Mouse (Mus musculus): ENCODE measurements around the gene Xrn1. TPM values are rescaled to one million over a fixed set of nuclear protein-coding genes. Genes with fewer than 3 reads are reported as not detected.

Xrn1 gene
- total and polyA plus RNA-seq, 2 experiments from 2014 or later = 14.3 to 15.8 TPM

DNA sequence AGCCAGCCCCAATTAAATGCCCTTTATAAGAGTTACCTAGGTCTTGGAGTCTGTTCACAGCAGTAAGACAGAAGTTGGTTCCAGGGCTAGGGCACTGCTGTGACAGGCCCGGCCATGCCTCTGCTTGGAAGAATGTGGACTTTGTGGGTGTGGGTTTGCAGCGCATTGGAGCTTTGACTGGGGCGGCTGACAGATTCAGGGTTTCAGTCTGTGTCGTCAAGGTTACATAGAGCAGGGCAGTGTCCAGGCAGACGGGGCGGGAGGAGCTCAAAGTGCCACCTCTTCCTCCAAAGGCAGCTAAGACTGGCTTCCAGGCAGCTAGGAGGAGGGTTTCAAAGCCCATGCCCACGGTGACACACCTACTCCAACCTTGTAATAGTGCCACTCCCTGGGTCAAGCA, 49.9 kb downstream of the Xrn1 start:
- Histone ChIP-seq H3K4me2 (ENCODE audit: low read depth, low read length) (no peak overlapping the region), H3K36me3 (ENCODE audit: insufficient read depth, low read length) (peaks cover 57% of the 10 kb centered on the region), H3K9ac (replicated peaks; ENCODE audit: low read length) (no peak overlapping the region), H3K9me3 (ENCODE audit: low read length) (no peaks in the 10 kb centered on the region), H3K27ac (no peak overlapping the region), H3K4me1 (ENCODE audit: insufficient read depth, low read length) (no peaks in the 10 kb centered on the region), H3K27me3 (ENCODE audit: insufficient read depth, low read length) (no peaks in the 10 kb centered on the region), H3K4me3 (ENCODE audit: low read length) (no peak overlapping the region)
- 87% methylated on average over 7 of the region's 7 CpGs for WGBS
- no peak for TF ChIP-seq CTCF (IDR thresholded peaks at IDR 0.05; ENCODE audit: low read depth)
- no peak for ATAC-seq
- no peak for DNase-seq (ENCODE audit: low spot score)

DNA sequence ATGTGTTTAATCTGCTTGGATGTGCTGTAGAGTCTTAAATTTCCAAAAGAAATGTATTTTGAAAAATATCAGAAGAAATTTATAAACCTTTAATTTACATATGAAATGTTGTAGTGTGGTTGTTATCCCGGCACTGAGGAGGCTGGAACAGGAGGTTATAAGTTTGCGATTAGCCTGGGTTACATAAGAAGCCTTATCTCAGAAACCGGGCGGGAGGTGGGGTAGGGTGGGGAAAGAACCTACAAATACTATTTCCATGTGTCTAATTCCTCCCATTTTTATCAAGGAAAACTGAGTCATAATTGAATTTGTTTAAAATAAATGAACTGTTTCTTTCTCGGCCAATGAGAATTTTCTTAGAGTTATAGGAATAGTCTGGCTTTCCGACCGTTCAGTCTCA, 56.1 kb downstream of the Xrn1 start:
- Histone ChIP-seq H3K9me3 (ENCODE audit: low read length) (no peaks in the 10 kb centered on the region), H3K27me3 (ENCODE audit: insufficient read depth, low read length) (no peaks in the 10 kb centered on the region), H3K36me3 (ENCODE audit: insufficient read depth, low read length) (peaks cover 44% of the 10 kb centered on the region), H3K4me1 (ENCODE audit: insufficient read depth, low read length) (no peaks in the 10 kb centered on the region), H3K4me2 (ENCODE audit: low read depth, low read length) (no peak overlapping the region), H3K27ac (no peak overlapping the region), H3K4me3 (ENCODE audit: low read length) (no peak overlapping the region), H3K9ac (replicated peaks; ENCODE audit: low read length) (no peak overlapping the region)
- 97% methylated on average over 7 of the region's 7 CpGs for WGBS
- DNase-seq (ENCODE audit: low spot score) (no peak), ATAC-seq (no peak)
- TF ChIP-seq CTCF (IDR thresholded peaks at IDR 0.05; ENCODE audit: low read depth) = no peak

DNA sequence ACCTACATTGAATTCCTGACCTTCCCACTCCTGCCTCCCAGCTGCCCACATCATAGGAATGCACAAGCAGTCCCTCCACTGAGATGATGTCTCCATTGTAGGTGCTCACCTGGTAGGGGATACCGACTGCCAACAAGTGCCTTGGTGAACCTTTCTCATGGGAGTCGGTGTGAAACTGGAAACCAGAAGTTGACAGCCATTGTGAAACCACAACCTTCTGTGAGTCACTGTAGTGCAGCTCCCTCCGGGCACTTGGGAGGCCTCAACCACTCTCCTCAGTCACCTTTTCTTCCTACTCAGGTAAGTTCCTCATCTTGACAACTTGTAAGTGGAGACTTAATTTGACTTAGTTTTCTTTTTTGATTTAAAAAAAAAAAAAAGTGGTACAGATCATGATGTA, 69.4 kb downstream of the Xrn1 start:
- Histone ChIP-seq H3K36me3 (ENCODE audit: insufficient read depth, low read length) (peaks cover 44% of the 10 kb centered on the region), H3K4me1 (ENCODE audit: insufficient read depth, low read length) (no peaks in the 10 kb centered on the region), H3K9me3 (ENCODE audit: low read length) (no peaks in the 10 kb centered on the region), H3K4me2 (ENCODE audit: low read depth, low read length) (no peak overlapping the region), H3K4me3 (ENCODE audit: low read length) (no peak overlapping the region), H3K9ac (replicated peaks; ENCODE audit: low read length) (no peak overlapping the region), H3K27ac (no peak overlapping the region), H3K27me3 (ENCODE audit: insufficient read depth, low read length) (no peaks in the 10 kb centered on the region)
- 96% methylated on average over 3 of the region's 3 CpGs for WGBS
- DNase-seq (ENCODE audit: low spot score) = no peak
- ATAC-seq = no peak
- no peak for TF ChIP-seq CTCF (IDR thresholded peaks at IDR 0.05; ENCODE audit: low read depth)

DNA sequence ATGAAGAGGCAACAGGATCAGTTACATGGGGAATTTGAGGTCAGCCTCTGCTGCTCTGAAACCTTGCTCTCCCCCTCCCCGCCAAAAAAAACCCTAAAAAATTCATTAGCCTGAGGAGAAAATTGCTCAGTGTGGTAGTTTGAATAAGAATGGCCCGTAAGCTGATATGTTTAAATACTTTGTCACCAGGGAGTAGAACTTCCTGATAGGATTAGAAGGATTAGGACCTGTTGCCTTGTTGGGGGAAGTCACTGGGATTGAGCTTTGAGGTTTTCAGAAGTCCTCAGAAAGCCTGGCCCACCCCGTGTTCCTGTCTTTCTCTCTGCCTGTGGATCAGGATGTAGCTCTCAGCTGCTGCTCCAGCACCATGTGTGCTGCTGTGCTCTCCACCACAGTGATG, 73.4 kb downstream of the Xrn1 start:
- H3K27me3 ChIP-seq (ENCODE audit: insufficient read depth, low read length) = no peaks in the 10 kb centered on the region
- no peaks in the 10 kb centered on the region for H3K9me3 ChIP-seq (ENCODE audit: low read length)
- no peak overlapping the region for H3K4me3 ChIP-seq (ENCODE audit: low read length)
- no peak overlapping the region for H3K27ac ChIP-seq
- ATAC-seq (no peak), DNase-seq (ENCODE audit: low spot score) (no peak)
- peaks cover 58% of the 10 kb centered on the region for H3K36me3 ChIP-seq (ENCODE audit: insufficient read depth, low read length)
- no peak for TF ChIP-seq CTCF (IDR thresholded peaks at IDR 0.05; ENCODE audit: low read depth)
- H3K9ac ChIP-seq (replicated peaks; ENCODE audit: low read length) = no peak overlapping the region
- 46% methylated on average over 3 of the region's 3 CpGs for WGBS
- H3K4me1 ChIP-seq (ENCODE audit: insufficient read depth, low read length) = no peaks in the 10 kb centered on the region
- H3K4me2 ChIP-seq (ENCODE audit: low read depth, low read length) = no peak overlapping the region

DNA sequence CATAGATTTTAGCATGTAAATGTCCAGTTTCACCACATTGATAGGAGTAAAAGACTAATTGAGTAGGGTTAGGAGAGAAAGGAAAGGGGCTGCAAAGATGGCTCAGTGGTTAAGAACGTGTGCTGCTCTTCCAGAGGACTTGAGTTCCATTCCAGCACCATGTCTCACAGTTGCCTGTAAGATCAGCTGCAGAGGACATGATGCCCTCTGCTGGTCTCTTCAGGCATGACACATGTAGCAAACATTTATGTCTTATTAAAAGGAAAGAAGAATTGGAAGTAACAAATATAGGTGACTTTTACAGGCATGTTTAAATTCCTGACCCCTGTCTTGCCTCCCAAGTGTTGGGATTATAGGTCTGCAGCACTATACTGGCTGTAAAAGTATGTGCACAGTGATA, 74.3 kb downstream of the Xrn1 start:
- no peak for ATAC-seq
- H3K9ac ChIP-seq (replicated peaks; ENCODE audit: low read length) = no peak overlapping the region
- 46% methylated on average over 1 of the region's 1 CpGs for WGBS

DNA sequence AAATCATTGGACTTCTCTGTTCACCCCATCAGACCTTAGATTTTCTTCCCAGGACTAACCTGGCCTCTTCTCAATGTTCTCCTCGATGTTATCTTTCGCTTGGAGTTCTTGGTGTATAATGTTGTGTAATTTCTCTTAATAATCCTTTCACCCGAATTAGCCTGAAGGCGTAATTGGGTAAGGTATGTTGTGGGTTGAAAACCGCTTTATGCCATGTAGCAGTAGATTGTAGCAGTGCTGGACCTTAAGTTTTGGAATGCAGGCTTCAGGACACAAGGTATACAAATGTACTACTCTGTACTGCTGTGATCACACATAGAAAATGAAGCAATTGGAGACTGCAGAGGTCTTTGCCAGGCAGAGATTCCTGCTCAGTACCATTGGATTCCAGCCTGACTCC, 75.3 kb downstream of the Xrn1 start:
- ATAC-seq (no peak), DNase-seq (ENCODE audit: low spot score) (no peak)
- Histone ChIP-seq H3K27ac (no peak overlapping the region), H3K4me2 (ENCODE audit: low read depth, low read length) (no peak overlapping the region), H3K9me3 (ENCODE audit: low read length) (no peaks in the 10 kb centered on the region), H3K9ac (replicated peaks; ENCODE audit: low read length) (no peak overlapping the region), H3K4me3 (ENCODE audit: low read length) (no peak overlapping the region), H3K36me3 (ENCODE audit: insufficient read depth, low read length) (peaks cover 58% of the 10 kb centered on the region), H3K27me3 (ENCODE audit: insufficient read depth, low read length) (no peaks in the 10 kb centered on the region), H3K4me1 (ENCODE audit: insufficient read depth, low read length) (no peaks in the 10 kb centered on the region)
- TF ChIP-seq CTCF (IDR thresholded peaks at IDR 0.05; ENCODE audit: low read depth) = no peak
- 96% methylated on average over 5 of the region's 5 CpGs for WGBS

More for the DNA sequence above, 74.3 kb downstream of the Xrn1 start:
- no peak overlapping the region for H3K4me2 ChIP-seq (ENCODE audit: low read depth, low read length)
- no peaks in the 10 kb centered on the region for H3K9me3 ChIP-seq (ENCODE audit: low read length)
- no peak overlapping the region for H3K4me3 ChIP-seq (ENCODE audit: low read length)
- H3K27me3 ChIP-seq (ENCODE audit: insufficient read depth, low read length) = no peaks in the 10 kb centered on the region
- H3K36me3 ChIP-seq (ENCODE audit: insufficient read depth, low read length) = peaks cover 61% of the 10 kb centered on the region
- no peaks in the 10 kb centered on the region for H3K4me1 ChIP-seq (ENCODE audit: insufficient read depth, low read length)
- TF ChIP-seq CTCF (IDR thresholded peaks at IDR 0.05; ENCODE audit: low read depth) = peak; percentile 69
- DNase-seq (ENCODE audit: low spot score) = peak; percentile 55
- H3K27ac ChIP-seq = no peak overlapping the region

DNA sequence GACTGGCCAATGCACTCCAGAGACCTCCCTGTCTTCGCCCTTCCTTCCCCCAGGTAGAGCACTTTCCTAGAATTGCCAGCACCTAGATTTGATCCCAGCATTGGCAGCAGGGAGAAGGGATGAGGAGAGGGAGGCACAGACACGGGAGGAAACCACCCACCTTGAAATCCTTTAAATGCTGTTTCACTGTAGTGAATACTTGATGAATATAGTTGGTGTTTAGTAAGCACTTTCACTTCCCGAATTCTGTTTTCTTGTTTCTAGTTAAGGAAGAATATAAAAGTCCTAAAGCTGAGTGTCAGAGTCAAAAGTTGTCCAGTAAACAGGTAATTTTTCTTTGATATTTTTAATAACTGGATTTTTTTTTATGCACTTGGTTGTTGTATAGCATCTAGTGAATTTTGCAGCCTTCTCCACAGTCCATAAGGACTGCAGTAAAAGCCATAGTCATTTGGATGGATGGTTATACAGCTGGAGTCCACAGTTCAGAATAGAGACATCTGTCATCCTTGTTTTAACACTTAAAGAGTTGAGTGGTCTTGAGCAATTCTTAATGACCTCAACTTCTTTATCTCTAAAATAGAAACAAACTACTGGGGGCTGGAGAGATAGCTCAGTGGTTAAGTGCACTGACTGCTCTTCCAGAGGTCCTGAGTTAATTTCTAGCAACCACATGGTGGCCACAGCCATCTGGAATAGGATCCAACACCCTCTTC, 81.0 kb downstream of the Xrn1 start:
- no peak for ATAC-seq
- H3K4me1 ChIP-seq (ENCODE audit: insufficient read depth, low read length) = no peaks in the 10 kb centered on the region
- no peak overlapping the region for H3K4me2 ChIP-seq (ENCODE audit: low read depth, low read length)
- WGBS = 87% methylated on average over 3 of the region's 3 CpGs
- H3K4me3 ChIP-seq (ENCODE audit: low read length) = no peak overlapping the region
- no peak overlapping the region for H3K9ac ChIP-seq (replicated peaks; ENCODE audit: low read length)
- no peak for DNase-seq (ENCODE audit: low spot score)
- no peaks in the 10 kb centered on the region for H3K9me3 ChIP-seq (ENCODE audit: low read length)
- H3K36me3 ChIP-seq (ENCODE audit: insufficient read depth, low read length) = peaks cover 46% of the 10 kb centered on the region
- TF ChIP-seq CTCF (IDR thresholded peaks at IDR 0.05; ENCODE audit: low read depth) = no peak
- H3K27ac ChIP-seq = no peak overlapping the region
- no peaks in the 10 kb centered on the region for H3K27me3 ChIP-seq (ENCODE audit: insufficient read depth, low read length)
